Mouse (Mus musculus): ENCODE data around the gene Has3.

Has3 gene

GRCm38 (mm10) chr8:106932376-106933065 lies 62.5 kb downstream of the Has3 start:
- peak; percentile 20 for DNase-seq (ENCODE audit: low read depth)

GRCm38 (mm10) chr8:106933506-106934143 lies 63.6 kb downstream of the Has3 start:
- peak; percentile 29 for DNase-seq (ENCODE audit: low read depth)

Data from induced T-regulatory cell, adult 2 months (primary cell).